Mouse (Mus musculus) c-Kit-positive CD71-positive TER-119-negative erythroid progenitor cells, embryonic 14.5 days (primary cell): ENCODE data around the gene Gad1.
A peak's percentile ranks its signal among the peaks of the same experiment; 100 is the strongest.

ENCODE experiments used
- DNase-seq: peaks from one replicate; pipeline ENCODE4 v3.0.0-alpha.2; 2013; ENCODE audit warnings: low read depth

The Gad1 gene

GRCm38 (mm10) chr2:70564646-70565315 is 11.9 kb downstream of the Gad1 start:
- DNase-seq: no peak

- no peak for DNase-seq
Observed at GRCm38 (mm10) chr2:70565651-70566602, 13.1 kb downstream of the Gad1 start.

GRCm38 (mm10) chr2:70566603-70566981 is 13.7 kb downstream of the Gad1 start:
- no peak for DNase-seq

GRCm38 (mm10) chr2:70567071-70567681 is 14.3 kb downstream of the Gad1 start:
- no peak for DNase-seq

GRCm38 (mm10) chr2:70567682-70568077 is 14.8 kb downstream of the Gad1 start:
- DNase-seq: no peak

GRCm38 (mm10) chr2:70568198-70568941 is 15.5 kb downstream of the Gad1 start:
- DNase-seq: no peak

GRCm38 (mm10) chr2:70571698-70572097 is 18.8 kb downstream of the Gad1 start:
- DNase-seq: no peak

- DNase-seq: no peak
Observed at GRCm38 (mm10) chr2:70572251-70572650, 19.4 kb downstream of the Gad1 start.

- no peak for DNase-seq
Observed at GRCm38 (mm10) chr2:70573544-70574210, 20.8 kb downstream of the Gad1 start.

- DNase-seq: no peak
Observed at GRCm38 (mm10) chr2:70588200-70588599, 35.3 kb downstream of the Gad1 start.

- no peak for DNase-seq
Observed at GRCm38 (mm10) chr2:70592432-70592831, 39.6 kb downstream of the Gad1 start.

GRCm38 (mm10) chr2:70593670-70594069 is 40.8 kb downstream of the Gad1 start:
- DNase-seq: no peak

- no peak for DNase-seq
Observed at GRCm38 (mm10) chr2:70595896-70596295, 43.0 kb downstream of the Gad1 start.

GRCm38 (mm10) chr2:70609769-70610168 is 56.9 kb downstream of the Gad1 start:
- DNase-seq: no peak

GRCm38 (mm10) chr2:70614745-70615351 is 62.0 kb downstream of the Gad1 start:
- DNase-seq: no peak

- no peak for DNase-seq
Observed at GRCm38 (mm10) chr2:70616076-70616475, 63.2 kb downstream of the Gad1 start.

GRCm38 (mm10) chr2:70616617-70617016 is 63.7 kb downstream of the Gad1 start:
- DNase-seq: no peak

GRCm38 (mm10) chr2:70619232-70619835 is 66.5 kb downstream of the Gad1 start:
- no peak for DNase-seq

GRCm38 (mm10) chr2:70620225-70620624 is 67.4 kb downstream of the Gad1 start:
- DNase-seq: peak; percentile 32

GRCm38 (mm10) chr2:70622244-70622643 is 69.4 kb downstream of the Gad1 start:
- no peak for DNase-seq

- DNase-seq: no peak
Observed at GRCm38 (mm10) chr2:70625761-70626160, 72.9 kb downstream of the Gad1 start.
